Mouse (Mus musculus): ENCODE measurements around the gene Ube2c. TPM values are rescaled to one million over a fixed set of nuclear protein-coding genes. Genes with fewer than 3 reads are reported as not detected.

The Ube2c gene
- total and polyA plus RNA-seq, 3 experiments = 177 to 365 (median 257) TPM

DNA sequence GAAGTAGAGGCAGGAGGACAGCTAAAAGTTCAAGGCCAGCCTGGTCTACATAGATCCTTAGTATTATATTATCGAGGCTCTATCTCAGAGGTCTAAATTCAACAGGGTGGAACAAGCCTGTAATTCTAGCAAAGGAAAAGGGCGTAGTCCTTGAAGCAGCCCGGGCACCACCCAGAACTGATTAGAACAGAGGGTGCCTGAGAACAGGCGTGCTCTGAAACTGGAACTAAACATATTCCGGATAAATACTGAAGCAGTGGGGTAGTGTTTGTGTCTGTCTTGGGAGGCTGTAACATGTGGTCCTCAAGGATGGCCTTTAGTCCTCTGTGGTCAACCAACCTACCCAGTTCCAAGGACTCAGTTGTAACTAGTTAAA lies 4.3 kb downstream of the Ube2c start:
- H3K27ac ChIP-seq (ENCODE audit: control insufficient read depth, low read depth, low read length) = peak overlapping the region; percentile 97
- peaks cover 24% of the 10 kb centered on the region for H3K79me2 ChIP-seq (ENCODE audit: control insufficient read depth, insufficient read depth, low read length, poor library complexity)
- no peaks in the 10 kb centered on the region for H3K9me3 ChIP-seq (replicated peaks; ENCODE audit: insufficient read depth, low read length)
- H3K36me3 ChIP-seq (ENCODE audit: control insufficient read depth in 1 of 2, insufficient read depth in 2 of 2, low read length in 2 of 2) = peaks cover 2 to 27% of the 10 kb centered on the region in 2 experiments
- peak; percentile 45; the same call in 1 of the 2 replicates for TF ChIP-seq TBP (IDR thresholded peaks at IDR 0.05; ENCODE audit: low read depth, low read length)
- TF ChIP-seq MEF2A (IDR thresholded peaks at IDR 0.05; ENCODE audit: extremely low read depth, insufficient replicate concordance, low read depth, low read length, poor library complexity, severe bottlenecking) = no peak
- TF ChIP-seq GATA1 (IDR thresholded peaks at IDR 0.05; ENCODE audit: low read depth, low read length) = peak; percentile 67; the same call in 1 of the 2 replicates
- TF ChIP-seq ZC3H11A (IDR thresholded peaks at IDR 0.05; ENCODE audit: low read depth, low read length) = no peak
- TF ChIP-seq SIN3A (IDR thresholded peaks at IDR 0.05; ENCODE audit: low read length) = peak; percentile 88
- no peak for TF ChIP-seq CHD1 (IDR thresholded peaks at IDR 0.05; ENCODE audit: low read depth, low read length)
- peak; percentile 92 for TF ChIP-seq MXI1 (IDR thresholded peaks at IDR 0.05; ENCODE audit: low read depth, low read length)
- no peak for TF ChIP-seq CTCF (IDR thresholded peaks at IDR 0.05 in 2 of 3, conservative IDR thresholded peaks at IDR 0.05 in 1 of 3; ENCODE audit: control insufficient read depth in 1 of 3, insufficient read depth in 1 of 3, low read depth in 2 of 3, low read length in 3 of 3, poor library complexity in 1 of 3, severe bottlenecking in 1 of 3)
- peak; percentile 50; the same call in 1 of the 2 replicates for TF ChIP-seq HCFC1 (IDR thresholded peaks at IDR 0.05; ENCODE audit: low read depth, low read length)
- no peak for TF ChIP-seq KAT2A (conservative IDR thresholded peaks at IDR 0.05; ENCODE audit: low read depth, low read length)
- TF ChIP-seq NRF1 (IDR thresholded peaks at IDR 0.05; ENCODE audit: insufficient read depth, low read depth, low read length, poor library complexity, severe bottlenecking) = no peak
- peak; percentile 75; the same call in 1 of the 2 replicates for TF ChIP-seq MAX (IDR thresholded peaks at IDR 0.05; ENCODE audit: low read length)
- TF ChIP-seq BHLHE40 (IDR thresholded peaks at IDR 0.05; ENCODE audit: borderline replicate concordance, low read depth, low read length) = 0 out of 2 replicates have a peak, but pooled peaks have one; percentile 18
- peak; percentile 70 for TF ChIP-seq ETS1 (IDR thresholded peaks at IDR 0.05; ENCODE audit: low read depth, low read length)
- TF ChIP-seq NELFE (IDR thresholded peaks at IDR 0.05; ENCODE audit: low read depth, low read length) = peak; percentile 44; the same call in 1 of the 2 replicates
- TF ChIP-seq MYC (IDR thresholded peaks at IDR 0.05; ENCODE audit: low read depth, low read length) = peak; percentile 80
- 0 out of 2 replicates have a peak, but pooled peaks have one; percentile 17 for TF ChIP-seq RCOR1 (IDR thresholded peaks at IDR 0.05; ENCODE audit: low read depth, low read length)
- TF ChIP-seq POLR2A (IDR thresholded peaks at IDR 0.05; ENCODE audit: control insufficient read depth in 1 of 2, insufficient read depth in 1 of 2, low read depth in 1 of 2, low read length in 2 of 2, poor library complexity in 1 of 2) = peak in 1 of 2 experiments; percentile 31; a peak in 1 of 4 replicates
- TF ChIP-seq EP300 (IDR thresholded peaks at IDR 0.05; ENCODE audit: low read depth in 1 of 2, low read length in 2 of 2) = peak; percentile 30 to 63; a peak in 2 of 4 replicates
- H3K4me1 ChIP-seq (ENCODE audit: control insufficient read depth in 1 of 2, insufficient read depth in 2 of 2, low read length in 2 of 2) = peaks cover 3 to 29% of the 10 kb centered on the region in 2 experiments; a peak in 3 of 4 replicates
- no peaks in the 10 kb centered on the region for H3K27me3 ChIP-seq (ENCODE audit: control insufficient read depth in 1 of 2, insufficient read depth in 2 of 2, low read length in 2 of 2)
- peak overlapping the region; percentile 34 to 51 for H3K4me3 ChIP-seq (ENCODE audit: control insufficient read depth in 1 of 2, insufficient read depth in 1 of 2, low read depth in 2 of 2, low read length in 2 of 2)
- H3K9ac ChIP-seq (ENCODE audit: control insufficient read depth, low read depth, low read length, poor library complexity, severe bottlenecking) = peak overlapping the region; percentile 59
- peak; percentile 87 for DNase-seq (ENCODE audit: low read depth, low spot score)

DNA sequence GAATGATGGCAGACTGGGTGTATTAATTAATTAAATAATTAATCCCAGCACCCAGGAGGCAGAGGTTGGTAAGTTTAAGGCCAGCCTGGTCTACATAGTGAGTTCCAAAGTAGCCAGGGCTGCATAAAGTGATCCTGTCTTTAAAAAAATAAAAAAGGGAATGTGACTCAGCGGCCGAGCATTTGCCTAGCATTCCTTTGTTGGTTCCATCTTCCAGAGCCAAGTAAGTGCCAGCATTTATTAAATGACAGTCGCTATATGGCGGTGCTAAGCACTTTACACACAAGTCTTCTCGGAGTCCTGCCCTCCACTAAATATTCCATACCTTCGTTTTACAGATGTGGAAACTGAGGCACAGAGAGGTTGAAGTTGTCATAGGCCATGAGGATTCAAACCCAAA lies 6.4 kb downstream of the Ube2c start:
- Histone ChIP-seq H3K36me3 (ENCODE audit: control insufficient read depth in 1 of 2, insufficient read depth in 2 of 2, low read length in 2 of 2) (peaks cover 2 to 22% of the 10 kb centered on the region in 2 experiments), H3K9ac (ENCODE audit: control insufficient read depth, low read depth, low read length, poor library complexity, severe bottlenecking) (no peak overlapping the region), H3K79me2 (ENCODE audit: control insufficient read depth, insufficient read depth, low read length, poor library complexity) (peaks cover 8% of the 10 kb centered on the region), H3K4me3 (ENCODE audit: control insufficient read depth in 1 of 2, insufficient read depth in 1 of 2, low read depth in 2 of 2, low read length in 2 of 2) (no peak overlapping the region), H3K27me3 (ENCODE audit: control insufficient read depth in 1 of 2, insufficient read depth in 2 of 2, low read length in 2 of 2) (no peaks in the 10 kb centered on the region), H3K9me3 (replicated peaks; ENCODE audit: insufficient read depth, low read length) (no peaks in the 10 kb centered on the region), H3K4me1 (ENCODE audit: control insufficient read depth in 1 of 2, insufficient read depth in 2 of 2, low read length in 2 of 2) (peaks cover 3 to 23% of the 10 kb centered on the region in 2 experiments; a peak in 3 of 4 replicates), H3K27ac (ENCODE audit: control insufficient read depth, low read depth, low read length) (no peak overlapping the region)
- no peak for DNase-seq (ENCODE audit: low read depth, low spot score)
- no peak for TF ChIP-seq ZNF384 (IDR thresholded peaks at IDR 0.05; ENCODE audit: low read depth, low read length)
- TF ChIP-seq RAD21 (IDR thresholded peaks at IDR 0.05; ENCODE audit: low read depth, low read length) = no peak
- TF ChIP-seq NELFE (IDR thresholded peaks at IDR 0.05; ENCODE audit: low read depth, low read length) = no peak
- no peak for TF ChIP-seq MXI1 (IDR thresholded peaks at IDR 0.05; ENCODE audit: low read depth, low read length)
- TF ChIP-seq SMC3 (IDR thresholded peaks at IDR 0.05; ENCODE audit: low read depth, low read length) = no peak
- TF ChIP-seq GABPA (IDR thresholded peaks at IDR 0.05; ENCODE audit: low read depth, low read length) = no peak
- TF ChIP-seq MYB (IDR thresholded peaks at IDR 0.05; ENCODE audit: low read depth, low read length) = no peak
- no peak for TF ChIP-seq USF1 (IDR thresholded peaks at IDR 0.05; ENCODE audit: low read depth, low read length)
- TF ChIP-seq CTCF (IDR thresholded peaks at IDR 0.05 in 2 of 3, conservative IDR thresholded peaks at IDR 0.05 in 1 of 3; ENCODE audit: control insufficient read depth in 1 of 3, insufficient read depth in 1 of 3, low read depth in 2 of 3, low read length in 3 of 3, poor library complexity in 1 of 3, severe bottlenecking in 1 of 3) = no peak
- no peak for TF ChIP-seq POLR2AphosphoS2 (IDR thresholded peaks at IDR 0.05; ENCODE audit: low read length)
- no peak for TF ChIP-seq POLR2AphosphoS5 (IDR thresholded peaks at IDR 0.05; ENCODE audit: borderline replicate concordance, low read depth, low read length)
- TF ChIP-seq GATA1 (IDR thresholded peaks at IDR 0.05; ENCODE audit: low read depth, low read length) = no peak

All from MEL (cell line).